Mouse (Mus musculus) hindbrain, embryonic 16.5 days (tissue): ENCODE measurements around the gene Acsl5. TPM values are rescaled to one million over a fixed set of nuclear protein-coding genes. Genes with fewer than 3 reads are reported as not detected.

Experiments used
- ATAC-seq: fragments of 200-750 bp; cut with Nextera tagmentation; 2 replicates; pipeline ENCODE4 v1.8.0; 2017; ENCODE audit warnings: moderate TSS enrichment, moderate library complexity
- H3K27ac ChIP-seq: fragments of 300-500 bp; sonication (generic); 2 replicates; pipeline ENCODE4 v1.5.1; 2014; ENCODE audit warnings: low read depth, mild to moderate bottlenecking, control low read depth, low read length, moderate library complexity
- H3K27me3 ChIP-seq: fragments of 300-500 bp; sonication (generic); replicated peaks from 2 replicates; pipeline ENCODE4 v1.6.1; 2014; ENCODE audit warnings: low read length; ENCODE audit not compliant: control insufficient read depth, insufficient read depth
- H3K36me3 ChIP-seq: fragments of 300-500 bp; sonication (generic); 2 replicates; pipeline ENCODE4 v1.6.1; 2014; ENCODE audit warnings: mild to moderate bottlenecking, low read length, moderate library complexity, mixed read lengths; ENCODE audit not compliant: control insufficient read depth, insufficient read depth
- H3K4me1 ChIP-seq: fragments of 300-500 bp; sonication (generic); 2 replicates; pipeline ENCODE4 v1.6.1; 2014; ENCODE audit warnings: low read depth, low read length; ENCODE audit not compliant: control insufficient read depth, insufficient read depth
- H3K4me2 ChIP-seq: fragments of 300-500 bp; sonication (generic); 2 replicates; pipeline ENCODE4 v1.6.1; 2014; ENCODE audit warnings: mild to moderate bottlenecking, low read length, control low read depth, moderate library complexity
- H3K4me3 ChIP-seq: fragments of 300-500 bp; sonication (generic); 2 replicates; pipeline ENCODE4 v1.5.1; 2014; ENCODE audit warnings: mild to moderate bottlenecking, low read length, control low read depth, moderate library complexity
- H3K9ac ChIP-seq: fragments of 300-500 bp; sonication (generic); 2 replicates; pipeline ENCODE4 v1.6.1; 2014; ENCODE audit warnings: low read depth, mild to moderate bottlenecking, control low read depth, low read length, moderate library complexity
- H3K9me3 ChIP-seq: fragments of 300-500 bp; sonication (generic); 2 replicates; pipeline ENCODE4 v1.6.1; 2014; ENCODE audit warnings: mild to moderate bottlenecking, low read length, moderate library complexity; ENCODE audit not compliant: control insufficient read depth
- WGBS: fragments of 180-500 bp; shearing (Covaris S2); extraction: QIAGEN DNeasy Blood & Tissue Kit; methylation state at CpG from one replicate; pipeline ENCODE4 v1.1.7; 2014; 5-methylcytosine and 5-hydroxymethylcytosine counted together
- polyA plus RNA-seq: library from polyadenylated mRNA; unstranded; fragments of >200 nt; fragmentation: Nextera tagmentation; extraction: Ambion mirVana; gene quantifications from 2 replicates; pipeline ENCODE4 v1.2.1, GENCODE M21; 2015

Gene Acsl5
- polyA plus RNA-seq, 1 experiment from 2014 or later, result 20.1 TPM

- Histone ChIP-seq H3K4me2 (no peak overlapping the region), H3K9ac (no peak overlapping the region), H3K36me3 (no peaks in the 10 kb centered on the region), H3K27ac (no peak overlapping the region), H3K9me3 (no peaks in the 10 kb centered on the region), H3K4me3 (no peak overlapping the region), H3K4me1 (no peaks in the 10 kb centered on the region), H3K27me3 (no peaks in the 10 kb centered on the region)
- no peak for ATAC-seq
- 86% methylated on average over 3 of the region's 3 CpGs for WGBS
Measured at GRCm38 (mm10) chr19:55265269-55265668, 13.5 kb downstream of the Acsl5 start.

GRCm38 (mm10) chr19:55266786-55267185 lies 15.0 kb downstream of the Acsl5 start:
- no peaks in the 10 kb centered on the region for H3K27me3 ChIP-seq
- no peak for ATAC-seq
- H3K36me3 ChIP-seq, result no peaks in the 10 kb centered on the region
- 93% methylated on average over 3 of the region's 3 CpGs for WGBS
- no peaks in the 10 kb centered on the region for H3K4me1 ChIP-seq
- no peaks in the 10 kb centered on the region for H3K9me3 ChIP-seq
- H3K9ac ChIP-seq, result no peak overlapping the region
- H3K4me2 ChIP-seq, result no peak overlapping the region
- H3K4me3 ChIP-seq, result no peak overlapping the region
- H3K27ac ChIP-seq, result no peak overlapping the region

GRCm38 (mm10) chr19:55268150-55268549 lies 16.4 kb downstream of the Acsl5 start:
- Histone ChIP-seq H3K36me3 (no peaks in the 10 kb centered on the region), H3K4me3 (no peak overlapping the region), H3K9me3 (no peaks in the 10 kb centered on the region), H3K27me3 (no peaks in the 10 kb centered on the region), H3K9ac (no peak overlapping the region), H3K4me1 (no peaks in the 10 kb centered on the region), H3K27ac (no peak overlapping the region), H3K4me2 (no peak overlapping the region)
- ATAC-seq, result no peak
- 72% methylated on average over 3 of the region's 3 CpGs for WGBS

- H3K4me3 ChIP-seq, result no peak overlapping the region
- H3K27me3 ChIP-seq, result no peaks in the 10 kb centered on the region
- H3K4me1 ChIP-seq, result no peaks in the 10 kb centered on the region
- ATAC-seq, result no peak
- WGBS, result 86% methylated on average over 5 of the region's 5 CpGs
- no peak overlapping the region for H3K9ac ChIP-seq
- H3K4me2 ChIP-seq, result no peak overlapping the region
- H3K36me3 ChIP-seq, result no peaks in the 10 kb centered on the region
- H3K9me3 ChIP-seq, result no peaks in the 10 kb centered on the region
- no peak overlapping the region for H3K27ac ChIP-seq
Measured at GRCm38 (mm10) chr19:55269051-55269450, 17.3 kb downstream of the Acsl5 start.

GRCm38 (mm10) chr19:55271448-55271847 lies 19.7 kb downstream of the Acsl5 start:
- H3K9ac ChIP-seq, result no peak overlapping the region
- H3K4me2 ChIP-seq, result no peak overlapping the region
- no peaks in the 10 kb centered on the region for H3K36me3 ChIP-seq
- no peak overlapping the region for H3K27ac ChIP-seq
- H3K4me1 ChIP-seq, result no peaks in the 10 kb centered on the region
- H3K4me3 ChIP-seq, result no peak overlapping the region
- H3K27me3 ChIP-seq, result no peaks in the 10 kb centered on the region
- ATAC-seq, result no peak
- H3K9me3 ChIP-seq, result no peaks in the 10 kb centered on the region
- WGBS, result 31% methylated on average over 3 of the region's 3 CpGs

- Histone ChIP-seq H3K36me3 (no peaks in the 10 kb centered on the region), H3K9me3 (no peaks in the 10 kb centered on the region), H3K9ac (no peak overlapping the region), H3K27ac (no peak overlapping the region), H3K4me1 (no peaks in the 10 kb centered on the region), H3K4me2 (no peak overlapping the region), H3K4me3 (no peak overlapping the region), H3K27me3 (no peaks in the 10 kb centered on the region)
- 89% methylated on average over 6 of the region's 6 CpGs for WGBS
- ATAC-seq, result no peak
Measured at GRCm38 (mm10) chr19:55273340-55273739, 21.6 kb downstream of the Acsl5 start.

- WGBS, result 87% methylated on average over 4 of the region's 4 CpGs
- ATAC-seq, result no peak
Measured at GRCm38 (mm10) chr19:55276100-55276499, 24.4 kb downstream of the Acsl5 start.

GRCm38 (mm10) chr19:55276770-55277169 lies 25.0 kb downstream of the Acsl5 start:
- H3K4me1 ChIP-seq, result no peaks in the 10 kb centered on the region
- H3K9ac ChIP-seq, result no peak overlapping the region
- no peak for ATAC-seq
- no peak overlapping the region for H3K4me3 ChIP-seq
- no peak overlapping the region for H3K27ac ChIP-seq
- no peak overlapping the region for H3K4me2 ChIP-seq
- H3K9me3 ChIP-seq, result no peaks in the 10 kb centered on the region
- H3K27me3 ChIP-seq, result no peaks in the 10 kb centered on the region
- whole genome bisulfite sequencing, result 91% methylated on average over 3 of the region's 3 CpGs
- H3K36me3 ChIP-seq, result no peaks in the 10 kb centered on the region

More at GRCm38 (mm10) chr19:55276100-55276499, 24.4 kb downstream of the Acsl5 start:
- no peaks in the 10 kb centered on the region for H3K27me3 ChIP-seq
- H3K36me3 ChIP-seq, result no peaks in the 10 kb centered on the region
- H3K4me1 ChIP-seq, result no peaks in the 10 kb centered on the region
- no peak overlapping the region for H3K4me3 ChIP-seq
- no peak overlapping the region for H3K4me2 ChIP-seq
- no peaks in the 10 kb centered on the region for H3K9me3 ChIP-seq
- no peak overlapping the region for H3K27ac ChIP-seq
- H3K9ac ChIP-seq, result no peak overlapping the region

- no peak overlapping the region for H3K27ac ChIP-seq
- ATAC-seq, result no peak
- H3K27me3 ChIP-seq, result no peaks in the 10 kb centered on the region
- H3K4me3 ChIP-seq, result no peak overlapping the region
- no peaks in the 10 kb centered on the region for H3K36me3 ChIP-seq
- no peak overlapping the region for H3K4me2 ChIP-seq
- no peaks in the 10 kb centered on the region for H3K4me1 ChIP-seq
- no peak overlapping the region for H3K9ac ChIP-seq
- H3K9me3 ChIP-seq, result no peaks in the 10 kb centered on the region
- WGBS, result 91% methylated on average over 4 of the region's 4 CpGs
Measured at GRCm38 (mm10) chr19:55284093-55284492, 32.4 kb downstream of the Acsl5 start.

- H3K4me1 ChIP-seq, result no peaks in the 10 kb centered on the region
- WGBS, result 92% methylated on average over 4 of the region's 4 CpGs
- no peaks in the 10 kb centered on the region for H3K27me3 ChIP-seq
- no peaks in the 10 kb centered on the region for H3K9me3 ChIP-seq
- ATAC-seq, result no peak
- H3K36me3 ChIP-seq, result no peaks in the 10 kb centered on the region
- no peak overlapping the region for H3K9ac ChIP-seq
- H3K4me3 ChIP-seq, result no peak overlapping the region
- no peak overlapping the region for H3K4me2 ChIP-seq
- H3K27ac ChIP-seq, result no peak overlapping the region
Measured at GRCm38 (mm10) chr19:55286034-55286433, 34.3 kb downstream of the Acsl5 start.
